Mouse (Mus musculus) megakaryocyte, embryonic 14.5 days (primary cell): ENCODE measurements around the gene Lgi4.

Source experiments
- FLI1 ChIP-seq: IDR thresholded peaks from 2 replicates; pipeline ENCODE4 v1.6.1; 2012; ENCODE audit warnings: low read length, inconsistent platforms, mixed read lengths
- GATA1 ChIP-seq: IDR thresholded peaks from 3 replicates; pipeline ENCODE4 v1.6.1; 2012; ENCODE audit warnings: mixed read lengths, low read length, inconsistent platforms, borderline replicate concordance

DNA sequence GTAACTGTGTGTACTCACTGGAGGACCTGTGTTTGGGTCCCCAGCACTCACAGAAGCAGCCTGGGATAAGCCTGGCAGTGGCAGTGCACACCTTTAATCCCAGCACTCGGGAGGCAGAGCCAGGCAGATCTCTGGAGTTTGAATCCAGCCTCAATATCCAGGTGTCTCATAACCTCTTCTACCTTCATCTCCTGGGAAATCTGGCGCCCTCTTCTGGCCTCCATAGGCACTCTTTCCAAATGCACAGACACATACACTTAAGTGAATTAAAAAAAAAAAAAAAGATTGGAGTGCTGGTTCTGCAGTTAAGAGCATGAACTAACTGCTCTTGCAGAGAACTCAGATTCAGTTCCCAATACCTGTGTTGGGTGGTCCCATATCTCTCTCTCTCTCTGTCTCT lies 28.4 kb upstream of the Lgi4 start:
- TF ChIP-seq FLI1, result no peak
- no peak for TF ChIP-seq GATA1
